Mouse (Mus musculus) MEL (cell line): ENCODE measurements around the gene Tssk2. TPM values are rescaled to one million over a fixed set of nuclear protein-coding genes. Genes with fewer than 3 reads are reported as not detected.

Source experiments
- DNase-seq: peaks from one replicate; pipeline ENCODE4 v3.0.0; 2011; ENCODE audit warnings: low read depth, low spot score
- H3K27ac ChIP-seq: 2 replicates; pipeline ENCODE4 v1.5.1; 2012; ENCODE audit warnings: low read depth, mild to moderate bottlenecking, control low read depth, low read length, moderate library complexity; ENCODE audit not compliant: control insufficient read depth
- H3K27me3 ChIP-seq, 2 experiments: fragments of 150-350 bp in 1 of 2; sonication (generic) in 1 of 2; 2 replicates each; pipeline ENCODE4 v1.6.1; 2012; ENCODE audit warnings: low read length in 2 of 2, mild to moderate bottlenecking in 2 of 2, improper control_type of control experiment in 1 of 2, moderate library complexity in 1 of 2; ENCODE audit not compliant: insufficient read depth in 2 of 2, control insufficient read depth in 1 of 2
- H3K36me3 ChIP-seq, 2 experiments: 2 replicates each; pipeline ENCODE4 v1.6.1; 2012 to 2014; ENCODE audit warnings: low read length in 2 of 2, improper control_type of control experiment in 1 of 2, inconsistent platforms in 1 of 2, mild to moderate bottlenecking in 1 of 2; ENCODE audit not compliant: insufficient read depth in 2 of 2, control insufficient read depth in 1 of 2
- H3K4me1 ChIP-seq, 2 experiments: fragments of 150-350 bp in 1 of 2; sonication (generic) in 1 of 2; 2 replicates each; pipeline ENCODE4 v1.6.1; 2012; ENCODE audit warnings: low read length in 2 of 2, improper control_type of control experiment in 1 of 2, mild to moderate bottlenecking in 1 of 2; ENCODE audit not compliant: insufficient read depth in 2 of 2, control insufficient read depth in 1 of 2
- H3K4me3 ChIP-seq, 2 experiments: fragments of 150-350 bp in 1 of 2; sonication (generic) in 1 of 2; 2 replicates each; pipeline ENCODE4 v1.5.1; 2012; ENCODE audit warnings: low read depth in 2 of 2, low read length in 2 of 2, mild to moderate bottlenecking in 2 of 2, moderate library complexity in 2 of 2, control low read depth in 1 of 2, improper control_type of control experiment in 1 of 2; ENCODE audit not compliant: control insufficient read depth in 1 of 2, insufficient read depth in 1 of 2
- H3K79me2 ChIP-seq: 2 replicates; pipeline ENCODE4 v1.6.1; 2012; ENCODE audit warnings: mild to moderate bottlenecking, low read length, moderate library complexity; ENCODE audit not compliant: control insufficient read depth, poor library complexity, insufficient read depth
- H3K9ac ChIP-seq: 2 replicates; pipeline ENCODE4 v1.6.1; 2012; ENCODE audit warnings: low read depth, mild to moderate bottlenecking, control low read depth, low read length, moderate library complexity; ENCODE audit not compliant: control insufficient read depth, poor library complexity, severe bottlenecking
- H3K9me3 ChIP-seq: fragments of 150-350 bp; sonication (generic); replicated peaks from 2 replicates; pipeline ENCODE4 v1.6.1; 2012; ENCODE audit warnings: mild to moderate bottlenecking, low read length, improper control_type of control experiment, moderate library complexity; ENCODE audit not compliant: insufficient read depth
- BHLHE40 ChIP-seq: IDR thresholded peaks from 2 replicates; pipeline ENCODE4 v1.6.1; 2012; ENCODE audit warnings: low read depth, mild to moderate bottlenecking, inconsistent platforms, low read length, improper control_type of control experiment, borderline replicate concordance
- CHD1 ChIP-seq: IDR thresholded peaks from 2 replicates; pipeline ENCODE4 v1.6.1; 2012; ENCODE audit warnings: low read depth, mild to moderate bottlenecking, inconsistent platforms, low read length, improper control_type of control experiment
- CHD2 ChIP-seq: IDR thresholded peaks from 2 replicates; pipeline ENCODE4 v1.6.1; 2011; ENCODE audit warnings: low read length, improper control_type of control experiment
- CTCF ChIP-seq, 3 experiments: IDR thresholded peaks in 2 of 3; conservative IDR thresholded peaks in 1 of 3; 2 replicates each; pipeline ENCODE4 v1.5.1; 2011 to 2012; ENCODE audit warnings: low read length in 3 of 3, low read depth in 2 of 3, mild to moderate bottlenecking in 2 of 3, improper control_type of control experiment in 1 of 3, inconsistent platforms in 1 of 3, mixed read lengths in 1 of 3, moderate library complexity in 1 of 3; ENCODE audit not compliant: control insufficient read depth in 1 of 3, insufficient read depth in 1 of 3, poor library complexity in 1 of 3, severe bottlenecking in 1 of 3
- E2F4 ChIP-seq: IDR thresholded peaks from 2 replicates; pipeline ENCODE4 v1.6.1; 2011; ENCODE audit warnings: low read depth, low read length, improper control_type of control experiment, borderline replicate concordance
- ELF1 ChIP-seq: IDR thresholded peaks from 2 replicates; pipeline ENCODE4 v1.6.1; 2014; ENCODE audit warnings: low read depth, mild to moderate bottlenecking, inconsistent platforms, low read length, improper control_type of control experiment, moderate library complexity
- EP300 ChIP-seq, 2 experiments: IDR thresholded peaks; 2 replicates each; pipeline ENCODE4 v1.6.1; 2011; ENCODE audit warnings: improper control_type of control experiment in 2 of 2, low read length in 2 of 2, low read depth in 1 of 2, mild to moderate bottlenecking in 1 of 2
- ETS1 ChIP-seq: IDR thresholded peaks from 2 replicates; pipeline ENCODE4 v1.6.1; 2012; ENCODE audit warnings: low read depth, mild to moderate bottlenecking, inconsistent platforms, low read length, improper control_type of control experiment, moderate library complexity
- GABPA ChIP-seq: IDR thresholded peaks from 2 replicates; pipeline ENCODE4 v1.6.1; 2012; ENCODE audit warnings: low read depth, mild to moderate bottlenecking, inconsistent platforms, low read length, improper control_type of control experiment, moderate library complexity
- GATA1 ChIP-seq: IDR thresholded peaks from 2 replicates; pipeline ENCODE4 v1.6.1; 2011; ENCODE audit warnings: low read depth, low read length, improper control_type of control experiment
- HCFC1 ChIP-seq: IDR thresholded peaks from 2 replicates; pipeline ENCODE4 v1.6.1; 2012; ENCODE audit warnings: low read depth, mild to moderate bottlenecking, inconsistent platforms, low read length, improper control_type of control experiment, moderate library complexity
- JUND ChIP-seq: IDR thresholded peaks from 2 replicates; pipeline ENCODE4 v1.6.1; 2011; ENCODE audit warnings: low read depth, mild to moderate bottlenecking, improper control_type of control experiment, low read length
- KAT2A ChIP-seq: conservative IDR thresholded peaks from 2 replicates; pipeline ENCODE4 v1.6.1; 2012; ENCODE audit warnings: low read depth, low read length, improper control_type of control experiment, inconsistent platforms
- MAFK ChIP-seq: IDR thresholded peaks from 2 replicates; pipeline ENCODE4 v1.6.1; 2011; ENCODE audit warnings: low read depth, mild to moderate bottlenecking, low read length, improper control_type of control experiment, borderline replicate concordance
- MAX ChIP-seq: IDR thresholded peaks from 2 replicates; pipeline ENCODE4 v1.6.1; 2011; ENCODE audit warnings: low read length, improper control_type of control experiment
- MAZ ChIP-seq: IDR thresholded peaks from 2 replicates; pipeline ENCODE4 v1.6.1; 2012; ENCODE audit warnings: low read depth, mild to moderate bottlenecking, inconsistent platforms, low read length, improper control_type of control experiment
- MEF2A ChIP-seq: IDR thresholded peaks from 2 replicates; pipeline ENCODE4 v1.6.1; 2014; ENCODE audit warnings: low read depth, mild to moderate bottlenecking, inconsistent platforms, low read length, improper control_type of control experiment; ENCODE audit not compliant: poor library complexity, insufficient replicate concordance, severe bottlenecking; ENCODE audit errors: extremely low read depth
- MXI1 ChIP-seq: IDR thresholded peaks from 2 replicates; pipeline ENCODE4 v1.6.1; 2011; ENCODE audit warnings: mild to moderate bottlenecking, low read depth, low read length, improper control_type of control experiment
- MYB ChIP-seq: IDR thresholded peaks from 2 replicates; pipeline ENCODE4 v1.6.1; 2011; ENCODE audit warnings: mild to moderate bottlenecking, low read depth, low read length, improper control_type of control experiment
- MYC ChIP-seq: IDR thresholded peaks from 2 replicates; pipeline ENCODE4 v1.6.1; 2011; ENCODE audit warnings: low read depth, mild to moderate bottlenecking, low read length, improper control_type of control experiment, moderate library complexity
- NELFE ChIP-seq: IDR thresholded peaks from 2 replicates; pipeline ENCODE4 v1.6.1; 2011; ENCODE audit warnings: low read depth, low read length, improper control_type of control experiment
- NRF1 ChIP-seq: IDR thresholded peaks from 2 replicates; pipeline ENCODE4 v1.6.1; 2014; ENCODE audit warnings: low read depth, mild to moderate bottlenecking, inconsistent platforms, low read length, improper control_type of control experiment, moderate library complexity; ENCODE audit not compliant: poor library complexity, insufficient read depth, severe bottlenecking
- POLR2A ChIP-seq, 2 experiments: IDR thresholded peaks; 2 replicates each; pipeline ENCODE4 v1.6.1; 2011 to 2012; ENCODE audit warnings: low read length in 2 of 2, mild to moderate bottlenecking in 2 of 2, control low read depth in 1 of 2, improper control_type of control experiment in 1 of 2, low read depth in 1 of 2, moderate library complexity in 1 of 2; ENCODE audit not compliant: control insufficient read depth in 1 of 2, insufficient read depth in 1 of 2, poor library complexity in 1 of 2
- POLR2AphosphoS2 ChIP-seq: IDR thresholded peaks from 2 replicates; pipeline ENCODE4 v1.6.1; 2011; ENCODE audit warnings: low read length, improper control_type of control experiment
- POLR2AphosphoS5 ChIP-seq: IDR thresholded peaks from 2 replicates; pipeline ENCODE4 v1.6.1; 2012; ENCODE audit warnings: low read depth, borderline replicate concordance, mild to moderate bottlenecking, inconsistent platforms, low read length, moderate library complexity, mixed read lengths
- RAD21 ChIP-seq: IDR thresholded peaks from 2 replicates; pipeline ENCODE4 v1.6.1; 2011; ENCODE audit warnings: mild to moderate bottlenecking, low read depth, low read length, improper control_type of control experiment
- RCOR1 ChIP-seq: IDR thresholded peaks from 2 replicates; pipeline ENCODE4 v1.6.1; 2012; ENCODE audit warnings: low read depth, mild to moderate bottlenecking, inconsistent platforms, low read length, improper control_type of control experiment
- SIN3A ChIP-seq: IDR thresholded peaks from 2 replicates; pipeline ENCODE4 v1.6.1; 2012; ENCODE audit warnings: low read length, improper control_type of control experiment, inconsistent platforms
- SMC3 ChIP-seq: IDR thresholded peaks from 2 replicates; pipeline ENCODE4 v1.6.1; 2011; ENCODE audit warnings: low read depth, low read length, improper control_type of control experiment
- TAL1 ChIP-seq: IDR thresholded peaks from 2 replicates; pipeline ENCODE4 v1.6.1; 2012; ENCODE audit warnings: mild to moderate bottlenecking, inconsistent platforms, low read length, moderate library complexity, mixed read lengths
- TBP ChIP-seq: IDR thresholded peaks from 2 replicates; pipeline ENCODE4 v1.8.0; 2011; ENCODE audit warnings: low read depth, low read length, improper control_type of control experiment
- TCF12 ChIP-seq: IDR thresholded peaks from 2 replicates; pipeline ENCODE4 v1.6.1; 2014; ENCODE audit warnings: low read depth, mild to moderate bottlenecking, inconsistent platforms, low read length, improper control_type of control experiment, moderate library complexity
- UBTF ChIP-seq: IDR thresholded peaks from 2 replicates; pipeline ENCODE4 v1.6.1; 2012; ENCODE audit warnings: low read depth, mild to moderate bottlenecking, inconsistent platforms, low read length, improper control_type of control experiment, moderate library complexity, borderline replicate concordance; ENCODE audit not compliant: insufficient read depth
- USF1 ChIP-seq: IDR thresholded peaks from 2 replicates; pipeline ENCODE4 v1.6.1; 2014; ENCODE audit warnings: low read depth, mild to moderate bottlenecking, inconsistent platforms, low read length, improper control_type of control experiment, moderate library complexity
- ZC3H11A ChIP-seq: IDR thresholded peaks from 2 replicates; pipeline ENCODE4 v1.6.1; 2012; ENCODE audit warnings: low read depth, mild to moderate bottlenecking, inconsistent platforms, low read length, improper control_type of control experiment
- ZKSCAN1 ChIP-seq: IDR thresholded peaks from 2 replicates; pipeline ENCODE4 v1.6.1; 2012; ENCODE audit warnings: low read depth, mild to moderate bottlenecking, inconsistent platforms, low read length, improper control_type of control experiment, moderate library complexity
- ZMIZ1 ChIP-seq: IDR thresholded peaks from 2 replicates; pipeline ENCODE4 v1.6.1; 2012; ENCODE audit warnings: low read depth, mild to moderate bottlenecking, inconsistent platforms, low read length, improper control_type of control experiment, moderate library complexity
- polyA plus RNA-seq, 2 experiments: library from polyadenylated mRNA; stranded (reverse) in 1 of 2; unstranded in 1 of 2; fragments of >175 nt in 1 of 2; fragments of >200 nt in 1 of 2; gene quantifications; 2 replicates each; pipeline versions ENCODE4 v1.2.1 to v1.2.4; 2012; ENCODE audit warnings: low replicate concordance in 2 of 2, low read depth in 1 of 2; ENCODE audit not compliant: insufficient read length in 2 of 2, insufficient read depth in 1 of 2, missing spikeins in 1 of 2
- total RNA-seq: library from RNA; depleted of rRNA; stranded (reverse); fragments of 300-350 nt; gene quantifications from 2 replicates; pipeline ENCODE4 v1.2.3, GENCODE M21; 2012

The Tssk2 gene
- total and polyA plus RNA-seq, 3 experiments, result 0.24 TPM; not detected in 2

- Histone ChIP-seq H3K27ac (peak within 1 kb of the TSS; percentile 96), H3K9ac (peak within 1 kb of the TSS; percentile 86), H3K27me3 (no peaks in the 10 kb centered on the region), H3K4me3 (peak within 1 kb of the TSS; percentile 71 to 80), H3K9me3 (no peaks in the 10 kb centered on the region), H3K79me2 (peaks cover 9% of the 10 kb centered on the region), H3K36me3 (peaks cover 0 to 8% of the 10 kb centered on the region in 2 experiments; a peak in 2 of 4 replicates), H3K4me1 (peaks cover 6 to 20% of the 10 kb centered on the region in 2 experiments)
- DNase-seq, result peak; percentile 95
- no peak for TF ChIP-seq GATA1
- TF ChIP-seq ZKSCAN1, result no peak
- peak; percentile 80; the same call in 1 of the 2 replicates for TF ChIP-seq CHD1
- peak; percentile 63 for TF ChIP-seq USF1
- TF ChIP-seq RCOR1, result no peak
- TF ChIP-seq GABPA, result no peak
- no peak for TF ChIP-seq ZC3H11A
- no peak for TF ChIP-seq ELF1
- peak; percentile 98 for TF ChIP-seq MXI1
- TF ChIP-seq ZMIZ1, result peak; percentile 15; the same call in 1 of the 2 replicates
- no peak for TF ChIP-seq RAD21
- TF ChIP-seq MEF2A, result no peak
- no peak for TF ChIP-seq MAFK
- TF ChIP-seq SMC3, result no peak
- TF ChIP-seq KAT2A, result no peak
- peak; percentile 70 for TF ChIP-seq BHLHE40
- TF ChIP-seq HCFC1, result 0 out of 2 replicates have a peak, but pooled peaks have one; percentile 8
- peak; percentile 90 for TF ChIP-seq POLR2AphosphoS2
- no peak for TF ChIP-seq MYB
- TF ChIP-seq EP300 (IDR thresholded peaks at IDR 0.05; ENCODE audit: low read depth in 1 of 2, low read length in 2 of 2), result no peak
- peak; percentile 95 for TF ChIP-seq MAX
- no peak for TF ChIP-seq CTCF (IDR thresholded peaks at IDR 0.05 in 2 of 3, conservative IDR thresholded peaks at IDR 0.05 in 1 of 3; ENCODE audit: control insufficient read depth in 1 of 3, insufficient read depth in 1 of 3, low read depth in 2 of 3, low read length in 3 of 3, poor library complexity in 1 of 3, severe bottlenecking in 1 of 3)
- TF ChIP-seq CHD2, result no peak
- TF ChIP-seq SIN3A, result 0 out of 2 replicates have a peak, but pooled peaks have one; percentile 4
- TF ChIP-seq POLR2A (IDR thresholded peaks at IDR 0.05; ENCODE audit: control insufficient read depth in 1 of 2, insufficient read depth in 1 of 2, low read depth in 1 of 2, low read length in 2 of 2, poor library complexity in 1 of 2), result peak; percentile 14 to 94
- TF ChIP-seq UBTF, result 0 out of 2 replicates have a peak, but pooled peaks have one; percentile 36
- TF ChIP-seq MYC, result peak; percentile 97
- TF ChIP-seq NELFE, result peak; percentile 80
- no peak; the same call in 1 of the 2 replicates for TF ChIP-seq MAZ
- 0 out of 2 replicates have a peak, but pooled peaks have one; percentile 5 for TF ChIP-seq TBP
- no peak for TF ChIP-seq POLR2AphosphoS5
- TF ChIP-seq TAL1, result no peak
- peak; percentile 18; the same call in 1 of the 2 replicates for TF ChIP-seq TCF12
- peak; percentile 38; the same call in 1 of the 2 replicates for TF ChIP-seq E2F4
- peak; percentile 46; the same call in 1 of the 2 replicates for TF ChIP-seq NRF1
- no peak for TF ChIP-seq ETS1
- no peak for TF ChIP-seq JUND
These were observed 29.7 kb downstream of the Tssk2 start, which contains the start of gene Slc25a1 for GRCm38 (mm10) chr16:17928087-17928580. TSS of gene Slc25a1 (minus strand) at chr16:17928219.
